Mouse (Mus musculus): ENCODE data around the gene Trf.

DNA sequence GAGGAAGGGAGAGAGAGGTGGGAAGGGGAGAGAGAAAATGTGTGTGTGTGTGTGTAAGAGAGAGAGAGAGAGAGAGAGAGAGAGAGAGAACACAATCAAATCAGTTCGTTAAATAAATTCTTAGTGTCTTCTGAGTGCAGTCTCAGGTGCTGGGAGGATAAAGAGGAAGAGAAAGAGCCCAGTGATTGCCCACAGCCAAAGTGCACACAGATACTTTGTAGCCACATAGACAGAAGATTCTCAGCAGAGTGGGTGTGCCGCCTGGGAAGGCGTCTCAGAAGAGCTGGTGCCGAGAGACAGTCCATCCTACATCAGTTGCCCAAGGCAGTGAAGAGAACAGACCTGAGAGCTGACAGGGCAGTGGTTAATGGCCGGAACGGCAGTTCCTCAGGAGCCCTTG, 16.0 kb downstream of the Trf start:
- TF ChIP-seq POLR2A (IDR thresholded peaks at IDR 0.05; ENCODE audit: insufficient read depth, low read depth, low read length) (no peak), CTCF (IDR thresholded peaks at IDR 0.05; ENCODE audit: insufficient read depth, low read depth, low read length) (no peak)

All from olfactory bulb, adult 2 months (tissue).